Mouse (Mus musculus) neural tube, postnatal 0 days (tissue): Measurements from ENCODE around the gene Fdxacb1. TPM values are rescaled to one million over a fixed set of nuclear protein-coding genes. Genes with fewer than 3 reads are reported as not detected.

Experiments used
- polyA plus RNA-seq: library from polyadenylated mRNA; unstranded; fragments of >200 nt; fragmentation: Nextera tagmentation; extraction: Ambion mirVana; gene quantifications from 2 replicates; pipeline ENCODE4 v1.2.1, GENCODE M21; 2015

The Fdxacb1 gene
- 7.9 and 8.8 TPM in 2 replicates for polyA plus RNA-seq

GRCm38 (mm10) chr9:50768107-50769002 lies at the start of gene Fdxacb1:
Gene Fdxacb1, plus strand, starts transcription at chr9:50768236.

GRCm38 (mm10) chr9:50738914-50739870 lies 28.8 kb upstream of the Fdxacb1 start, which contains the start of gene Dixdc1:
Gene Dixdc1, minus strand, starts transcription at chr9:50739517.

GRCm38 (mm10) chr9:50746214-50746677 lies 21.8 kb upstream of the Fdxacb1 start, which contains the start of gene 2310030G06Rik:
Gene 2310030G06Rik, minus strand, starts transcription at chr9:50746536.

GRCm38 (mm10) chr9:50751323-50751722 lies 16.7 kb upstream of the Fdxacb1 start, which contains the start of gene Cryab:
Gene Cryab, plus strand, starts transcription at chr9:50751325.

GRCm38 (mm10) chr9:50752054-50752602 lies 15.9 kb upstream of the Fdxacb1 start, which contains the start of gene Hspb2:
Gene Hspb2, minus strand, starts transcription at chr9:50752354.

GRCm38 (mm10) chr9:50774991-50775612 lies 7.1 kb downstream of the Fdxacb1 start, which contains the start of the genes Alg9 and 1110032A03Rik:
Gene Alg9, plus strand, starts transcription at chr9:50775019.
Gene 1110032A03Rik, minus strand, starts transcription at chr9:50775520.

Other genes starting within 250 kb of the Fdxacb1 start
- 97.8 and 101 TPM in 2 replicates for gene Pts, start 239.5 kb upstream of the Fdxacb1 start, polyA plus RNA-seq
- gene Il18, start 213.4 kb upstream of the Fdxacb1 start, polyA plus RNA-seq: 37.1 and 50.8 TPM in 2 replicates
- 0.42 and 0.55 TPM in 2 replicates for gene Bco2, start 213.1 kb upstream of the Fdxacb1 start, polyA plus RNA-seq
- 0.46 TPM in 1 of 2 replicates, not detected in the other for gene Tex12, start 206.9 kb upstream of the Fdxacb1 start, polyA plus RNA-seq
- gene Sdhd, start 164.4 kb upstream of the Fdxacb1 start, polyA plus RNA-seq: 353 and 365 TPM in 2 replicates
- 492 and 511 TPM in 2 replicates for gene Timm8b, start 164.3 kb upstream of the Fdxacb1 start, polyA plus RNA-seq
- gene Pih1d2, start 150.9 kb upstream of the Fdxacb1 start, polyA plus RNA-seq: 4.5 and 6.8 TPM in 2 replicates
- 22.0 and 22.5 TPM in 2 replicates for gene Nkapd1, start 150.8 kb upstream of the Fdxacb1 start, polyA plus RNA-seq
- 73.7 and 79.1 TPM in 2 replicates for gene Dlat, start 108.5 kb upstream of the Fdxacb1 start, polyA plus RNA-seq
- 25.4 and 27.9 TPM in 2 replicates for gene Dixdc1, start 28.7 kb upstream of the Fdxacb1 start, polyA plus RNA-seq
- gene 2310030G06Rik, start 21.7 kb upstream of the Fdxacb1 start, polyA plus RNA-seq: 2.3 and 3.6 TPM in 2 replicates
- 64.2 and 69.0 TPM in 2 replicates for gene Cryab, start 16.9 kb upstream of the Fdxacb1 start, polyA plus RNA-seq
- gene Hspb2, start 15.9 kb upstream of the Fdxacb1 start, polyA plus RNA-seq: 3.3 and 4.1 TPM in 2 replicates
- gene Alg9, start 6.8 kb downstream of the Fdxacb1 start, polyA plus RNA-seq: 47.7 and 52.7 TPM in 2 replicates
- 64.4 and 69.0 TPM in 2 replicates for gene 1110032A03Rik, start 7.3 kb downstream of the Fdxacb1 start, polyA plus RNA-seq
- 28.7 and 29.8 TPM in 2 replicates for gene Ppp2r1b, start 77.1 kb downstream of the Fdxacb1 start, polyA plus RNA-seq
- gene Sik2, start 240.8 kb downstream of the Fdxacb1 start, polyA plus RNA-seq: 14.0 and 16.4 TPM in 2 replicates